Mouse (Mus musculus) midbrain, embryonic 10.5 days (tissue): Measurements from ENCODE around the gene F2rl3. TPM values are rescaled to one million over a fixed set of nuclear protein-coding genes. Genes with fewer than 3 reads are reported as not detected.
A peak's percentile ranks its signal among the peaks of the same experiment; 100 is the strongest.

Source experiments
- DNase-seq: peaks from one replicate; pipeline ENCODE4 v3.0.0-alpha.2; 2017; ENCODE audit warnings: low spot score
- H3K27ac ChIP-seq: fragments of 300-500 bp; sonication (generic); replicated peaks from 2 replicates; pipeline ENCODE4 v1.5.1; 2016; ENCODE audit warnings: mild to moderate bottlenecking
- H3K27me3 ChIP-seq: fragments of 300-500 bp; sonication (generic); 2 replicates; pipeline ENCODE4 v1.6.1; 2016; ENCODE audit warnings: low read depth, mild to moderate bottlenecking; ENCODE audit not compliant: poor library complexity, severe bottlenecking
- H3K36me3 ChIP-seq: fragments of 300-500 bp; sonication (generic); 2 replicates; pipeline ENCODE4 v1.6.1; 2016; ENCODE audit warnings: mild to moderate bottlenecking, moderate library complexity
- H3K4me1 ChIP-seq: fragments of 300-500 bp; sonication (generic); 2 replicates; pipeline ENCODE4 v1.6.1; 2016
- H3K4me3 ChIP-seq: fragments of 300-500 bp; sonication (generic); 2 replicates; pipeline ENCODE4 v1.5.1; 2016; ENCODE audit warnings: mild to moderate bottlenecking, moderate library complexity
- H3K9me3 ChIP-seq: fragments of 300-500 bp; sonication (generic); replicated peaks from 2 replicates; pipeline ENCODE4 v1.6.1; 2016; ENCODE audit warnings: mild to moderate bottlenecking
- WGBS: fragments of 180-500 bp; shearing (Covaris S2); methylation state at CpG from one replicate; pipeline ENCODE4 v1.1.7; 2016; 5-methylcytosine and 5-hydroxymethylcytosine counted together
- polyA plus RNA-seq: library from polyadenylated mRNA; unstranded; fragments of >200 nt; fragmentation: Nextera tagmentation; extraction: Ambion mirVana; gene quantifications from 2 replicates; pipeline ENCODE4 v1.2.1, GENCODE M21; 2016

The F2rl3 gene
- polyA plus RNA-seq = 1.2 and 2.4 TPM in 2 replicates

DNA sequence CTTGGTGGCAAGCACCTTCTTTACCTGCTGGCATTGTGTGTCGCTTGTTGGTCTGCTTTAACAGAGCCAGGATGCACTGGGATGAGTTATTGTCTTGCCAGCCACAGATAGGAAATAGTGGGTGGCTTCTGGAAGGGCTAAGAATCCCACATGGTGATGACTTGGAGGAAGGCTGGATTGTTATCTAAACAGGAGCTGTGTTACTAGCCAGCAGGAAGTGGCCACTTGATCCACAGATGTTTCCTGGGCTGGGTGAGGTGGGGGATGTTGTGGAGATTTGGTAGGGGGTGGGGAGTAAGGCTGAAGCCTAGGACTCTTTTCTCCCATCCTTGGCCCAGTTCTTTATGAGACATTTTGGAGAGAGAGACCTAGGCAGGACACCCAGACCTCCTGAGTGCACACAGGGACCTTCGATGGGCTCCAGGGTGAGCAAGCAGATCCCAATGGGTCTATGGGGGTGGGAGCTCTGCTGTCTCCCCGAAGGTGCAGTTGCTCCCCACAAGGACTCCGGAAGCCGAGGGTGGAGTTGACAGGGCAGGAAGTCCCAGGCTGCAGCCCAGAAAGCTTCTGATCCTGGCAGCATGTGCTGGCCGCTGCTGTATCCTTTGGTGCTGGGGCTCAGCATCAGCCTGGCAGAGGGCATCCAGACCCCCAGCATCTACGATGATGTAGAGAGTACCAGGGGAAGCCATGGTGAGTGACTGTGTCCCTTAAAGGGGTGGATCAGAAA is at the start of gene F2rl3:
Gene F2rl3, plus strand, starts transcription at position 559 of the 730 bp plus-strand sequence.
- DNase-seq = peak; percentile 11
- peaks cover 2% of the 10 kb centered on the region; the same call in 1 of the 2 replicates for H3K4me1 ChIP-seq
- H3K9me3 ChIP-seq = no peaks in the 10 kb centered on the region
- peaks cover 31% of the 10 kb centered on the region for H3K36me3 ChIP-seq
- 78% methylated on average over 7 of the region's 7 CpGs for WGBS
- H3K27me3 ChIP-seq = no peaks in the 10 kb centered on the region; the same call in 1 of the 2 replicates
- no peak within 1 kb of the TSS for H3K27ac ChIP-seq
- H3K4me3 ChIP-seq = no peak within 1 kb of the TSS

DNA sequence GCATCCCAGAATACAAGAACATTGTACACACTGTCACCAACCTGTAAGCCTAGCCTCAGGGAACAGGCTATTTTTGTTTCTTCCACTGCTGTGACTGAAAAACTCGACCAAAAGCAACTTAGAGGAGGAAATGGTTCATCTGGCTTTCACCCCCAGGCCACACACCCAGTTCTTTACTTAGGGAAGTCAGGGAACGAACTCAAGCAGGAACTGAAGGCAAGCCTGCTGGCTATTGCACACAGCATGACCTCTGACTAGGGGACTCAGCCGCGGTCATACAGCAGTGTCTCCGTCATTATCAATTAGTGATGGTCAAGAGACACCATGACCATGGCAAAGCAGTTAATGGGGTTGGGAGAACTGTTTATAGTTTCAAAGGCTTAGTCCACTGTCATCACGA is 49.1 kb upstream of the F2rl3 start:
- Histone ChIP-seq H3K4me1 (0 out of 2 replicates have a peak, but pooled peaks cover 9% of the 10 kb centered on the region), H3K36me3 (no peaks in the 10 kb centered on the region), H3K4me3 (no peak overlapping the region), H3K27me3 (no peaks in the 10 kb centered on the region), H3K27ac (no peak overlapping the region), H3K9me3 (no peaks in the 10 kb centered on the region)
- peak; percentile 16 for DNase-seq
- 57% methylated on average over 6 of the region's 6 CpGs for WGBS

DNA sequence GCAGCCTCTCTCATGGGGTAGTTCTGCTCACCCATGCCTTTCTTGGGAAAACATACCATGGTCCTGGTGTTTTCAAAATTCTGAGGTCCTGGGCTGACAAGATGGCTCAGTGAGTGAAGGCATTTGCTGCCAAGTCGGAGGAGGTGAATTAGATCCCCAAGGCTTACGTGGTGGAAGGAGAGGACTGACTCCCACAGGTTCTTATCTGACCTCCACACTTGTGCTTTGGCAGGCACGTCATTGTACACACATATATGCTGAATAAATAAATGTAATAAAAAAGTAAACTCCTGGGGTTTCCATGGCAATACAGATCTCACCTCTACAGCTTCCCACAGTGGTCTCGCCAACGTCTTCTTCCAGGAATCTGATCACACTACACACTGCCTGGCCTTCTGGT is 45.1 kb upstream of the F2rl3 start:
- Histone ChIP-seq H3K4me3 (no peak overlapping the region), H3K9me3 (no peaks in the 10 kb centered on the region), H3K4me1 (0 out of 2 replicates have a peak, but pooled peaks cover 9% of the 10 kb centered on the region), H3K36me3 (no peaks in the 10 kb centered on the region), H3K27ac (no peak overlapping the region), H3K27me3 (no peaks in the 10 kb centered on the region)
- 83% methylated on average over 5 of the region's 5 CpGs for WGBS
- DNase-seq = no peak

DNA sequence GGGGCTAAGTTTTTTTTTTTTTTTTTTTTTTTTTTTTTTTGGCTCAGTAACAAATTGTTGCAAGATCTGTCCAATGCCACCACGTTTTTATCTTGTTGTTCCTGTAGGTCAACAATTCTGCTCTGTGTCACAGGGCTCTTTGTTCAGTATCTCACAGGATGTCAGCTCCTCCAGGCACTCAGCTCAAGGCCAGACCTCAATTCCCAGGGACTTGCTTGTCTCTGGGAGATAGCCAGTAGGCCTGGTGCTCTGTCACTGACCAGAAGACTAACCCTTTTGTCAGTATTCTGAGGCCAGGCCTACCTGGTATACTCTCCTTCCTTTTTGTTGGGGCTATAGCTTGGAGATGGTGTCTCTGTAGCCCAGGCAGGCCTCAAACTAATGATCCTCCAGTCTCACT is 41.1 kb upstream of the F2rl3 start:
- Histone ChIP-seq H3K4me1 (peaks cover 12% of the 10 kb centered on the region), H3K36me3 (peaks cover 12% of the 10 kb centered on the region), H3K9me3 (no peaks in the 10 kb centered on the region), H3K27ac (no peak overlapping the region), H3K4me3 (no peak overlapping the region), H3K27me3 (no peaks in the 10 kb centered on the region)
- DNase-seq = no peak
- WGBS = 21% methylated on average over 1 of the region's 1 CpGs

DNA sequence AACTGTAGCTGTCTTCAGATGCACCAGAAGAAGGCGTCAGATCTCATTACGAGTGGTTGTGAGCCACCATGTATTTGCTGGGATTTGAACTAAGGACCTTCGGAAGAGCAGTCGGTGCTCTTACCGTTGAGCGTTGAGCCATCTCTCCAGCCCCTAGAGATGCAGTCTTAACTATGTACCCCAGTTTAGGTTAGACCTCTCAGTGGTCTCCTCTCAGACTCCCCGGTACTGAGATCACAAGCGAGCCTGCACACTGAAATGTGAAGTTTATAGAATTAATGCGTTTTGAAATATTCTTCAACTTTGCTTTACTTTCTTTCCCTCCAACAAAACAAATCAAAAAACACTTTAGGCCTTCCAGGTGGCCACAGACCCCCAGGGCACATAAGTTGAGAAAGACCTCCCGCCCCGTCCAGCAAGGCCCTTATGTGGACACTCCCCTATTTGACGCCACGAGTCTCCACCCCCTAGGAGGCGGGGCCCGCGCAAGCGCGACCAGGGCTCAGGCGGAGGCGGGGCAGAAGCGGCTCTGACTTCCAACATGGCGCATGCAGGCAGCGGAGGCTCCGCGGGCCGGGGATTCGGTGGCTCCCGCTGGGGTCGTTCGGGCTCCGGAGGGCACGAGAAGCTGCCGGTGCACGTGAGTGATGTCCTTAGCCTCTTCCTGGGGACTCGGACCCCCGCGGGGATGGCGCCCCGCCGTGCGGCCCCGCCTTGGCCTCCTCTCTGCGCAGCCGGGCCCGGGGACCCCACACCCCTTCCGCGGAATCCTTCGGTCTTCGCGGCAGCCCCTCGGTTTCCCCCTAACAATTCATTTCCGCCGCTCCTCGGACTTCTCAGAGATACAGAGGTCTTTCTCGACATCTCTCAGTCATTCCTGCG is 38.7 kb upstream of the F2rl3 start, which contains the start of gene Sin3b:
Gene Sin3b, plus strand, starts transcription at position 517 of the 882 bp plus-strand sequence.
- H3K27me3 ChIP-seq = no peaks in the 10 kb centered on the region
- WGBS = 14% methylated on average over 56 of the region's 56 CpGs
- H3K9me3 ChIP-seq = no peaks in the 10 kb centered on the region
- peak within 1 kb of the TSS; percentile 96 for H3K27ac ChIP-seq
- H3K36me3 ChIP-seq = peaks cover 37% of the 10 kb centered on the region
- H3K4me3 ChIP-seq = peak within 1 kb of the TSS; percentile 99
- peak; percentile 93 for DNase-seq
- peaks cover 12% of the 10 kb centered on the region for H3K4me1 ChIP-seq

DNA sequence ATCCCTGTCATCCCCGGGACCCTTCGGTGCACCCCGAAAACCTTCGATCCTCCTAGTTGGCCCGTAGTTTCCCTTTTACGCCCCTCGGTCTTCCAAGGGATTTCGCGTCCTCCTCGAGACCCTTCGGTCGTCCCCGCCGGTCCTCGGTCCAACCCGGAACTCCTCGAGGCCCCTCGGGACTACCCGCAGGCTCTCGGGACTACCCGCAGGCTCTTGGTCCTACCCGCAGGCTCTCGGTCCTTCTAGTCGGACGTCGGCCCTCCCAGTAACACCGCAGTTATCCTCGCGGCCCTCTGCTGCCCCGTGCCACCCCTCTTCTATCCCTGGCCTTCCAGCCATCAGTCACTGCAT is 38.1 kb upstream of the F2rl3 start:
- Histone ChIP-seq H3K27me3 (no peaks in the 10 kb centered on the region), H3K9me3 (no peaks in the 10 kb centered on the region), H3K4me1 (peaks cover 12% of the 10 kb centered on the region), H3K27ac (peak overlapping the region; percentile 96), H3K36me3 (peaks cover 43% of the 10 kb centered on the region), H3K4me3 (peak overlapping the region; percentile 99)
- DNase-seq = peak; percentile 37
- WGBS = under 1% methylated on average over 30 of the region's 30 CpGs

DNA sequence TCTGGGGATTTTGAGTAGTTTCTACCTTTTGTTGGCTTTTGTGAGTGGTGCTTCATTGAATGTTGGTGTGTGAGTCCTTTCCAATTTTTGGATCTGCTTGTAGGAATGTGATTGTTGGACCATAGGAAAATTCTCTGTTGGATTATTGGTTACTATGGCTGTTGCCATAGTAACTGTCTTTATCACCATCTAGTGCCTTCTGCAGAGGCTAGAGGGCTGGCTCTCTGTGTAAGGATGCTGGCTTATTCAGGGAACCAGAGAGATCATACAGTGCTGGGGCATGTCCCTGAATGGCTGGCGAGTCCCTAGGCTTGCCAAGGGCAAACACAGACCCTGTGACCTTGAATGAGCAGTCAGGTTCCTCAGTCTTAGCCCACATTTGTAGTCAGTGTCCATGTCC is 33.0 kb upstream of the F2rl3 start:
- Histone ChIP-seq H3K9me3 (no peaks in the 10 kb centered on the region), H3K4me1 (peaks cover 11% of the 10 kb centered on the region), H3K4me3 (no peak overlapping the region), H3K27me3 (no peaks in the 10 kb centered on the region), H3K36me3 (peaks cover 91% of the 10 kb centered on the region), H3K27ac (no peak overlapping the region)
- WGBS = 94% methylated on average over 1 of the region's 1 CpGs
- DNase-seq = no peak

DNA sequence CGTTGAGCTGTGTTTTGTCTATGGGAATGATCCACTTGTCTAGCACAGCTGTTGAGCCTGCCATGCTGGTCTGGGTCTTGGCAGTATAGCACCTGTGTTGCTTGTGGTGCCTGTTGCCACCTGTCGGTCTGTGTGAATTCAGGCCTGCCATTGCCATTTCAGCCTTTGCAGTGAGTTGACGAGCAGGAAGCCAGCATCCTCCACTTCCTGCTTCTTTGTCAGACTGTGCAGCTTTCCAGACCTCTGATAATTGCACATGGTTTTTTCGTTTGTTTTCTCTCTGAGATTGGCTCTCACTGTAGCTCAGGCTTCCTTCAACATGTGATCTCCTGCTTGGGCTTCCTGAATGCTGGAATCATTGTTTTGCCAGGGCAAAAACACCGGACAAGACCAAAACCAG is 26.7 kb upstream of the F2rl3 start:
- no peak overlapping the region for H3K27ac ChIP-seq
- no peak overlapping the region for H3K4me3 ChIP-seq
- peaks cover 99% of the 10 kb centered on the region for H3K36me3 ChIP-seq
- no peaks in the 10 kb centered on the region for H3K9me3 ChIP-seq
- no peaks in the 10 kb centered on the region for H3K27me3 ChIP-seq
- no peak for DNase-seq
- no peaks in the 10 kb centered on the region for H3K4me1 ChIP-seq
- WGBS = 87% methylated on average over 5 of the region's 5 CpGs

DNA sequence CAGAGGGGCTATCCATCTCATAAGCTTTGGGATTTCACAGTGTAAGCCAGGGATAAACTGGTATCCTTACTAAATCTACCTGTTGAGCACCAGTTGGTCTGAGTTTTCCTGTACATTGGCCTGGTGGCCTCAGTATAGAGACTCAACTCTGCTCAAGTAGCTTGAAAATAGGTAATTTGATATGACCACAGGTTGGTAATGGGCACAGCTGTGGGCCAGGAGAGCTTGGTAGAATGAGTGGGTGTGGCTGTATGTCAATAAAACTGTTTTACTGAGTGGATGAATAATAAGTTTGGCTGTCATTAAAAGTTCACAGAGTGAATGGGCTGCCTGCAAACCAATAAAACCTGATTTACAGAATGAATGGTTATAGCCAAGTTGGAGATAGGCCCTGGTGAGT is 24.8 kb upstream of the F2rl3 start:
- Histone ChIP-seq H3K4me3 (no peak overlapping the region), H3K4me1 (no peaks in the 10 kb centered on the region), H3K9me3 (no peaks in the 10 kb centered on the region), H3K36me3 (peaks cover 99% of the 10 kb centered on the region), H3K27ac (no peak overlapping the region), H3K27me3 (no peaks in the 10 kb centered on the region)
- no peak for DNase-seq

DNA sequence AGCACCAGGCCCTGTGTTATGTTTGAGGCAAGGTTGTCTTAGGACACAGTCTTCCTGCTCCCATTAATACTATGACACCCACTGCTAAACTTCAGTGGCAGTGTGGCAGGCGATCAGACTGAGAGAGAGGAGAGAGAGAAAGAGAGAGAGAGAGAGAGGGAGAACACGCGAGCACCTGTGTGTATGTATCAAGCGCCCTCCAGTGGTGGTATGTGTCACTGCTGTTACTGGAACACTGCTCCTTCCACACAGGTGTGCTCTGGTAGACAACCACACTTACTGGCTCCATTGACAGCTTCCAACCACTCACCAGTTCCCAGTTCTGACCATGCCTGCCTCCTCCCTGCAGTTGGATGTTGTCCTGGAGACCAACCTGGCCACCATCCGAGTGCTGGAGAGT is 15.6 kb upstream of the F2rl3 start:
- DNase-seq = peak; percentile 30
- peaks cover 100% of the 10 kb centered on the region for H3K36me3 ChIP-seq
- no peaks in the 10 kb centered on the region for H3K9me3 ChIP-seq
- no peaks in the 10 kb centered on the region for H3K27me3 ChIP-seq
- 58% methylated on average over 5 of the region's 5 CpGs for WGBS
- no peak overlapping the region for H3K4me3 ChIP-seq
- no peak overlapping the region for H3K27ac ChIP-seq
- no peaks in the 10 kb centered on the region for H3K4me1 ChIP-seq

DNA sequence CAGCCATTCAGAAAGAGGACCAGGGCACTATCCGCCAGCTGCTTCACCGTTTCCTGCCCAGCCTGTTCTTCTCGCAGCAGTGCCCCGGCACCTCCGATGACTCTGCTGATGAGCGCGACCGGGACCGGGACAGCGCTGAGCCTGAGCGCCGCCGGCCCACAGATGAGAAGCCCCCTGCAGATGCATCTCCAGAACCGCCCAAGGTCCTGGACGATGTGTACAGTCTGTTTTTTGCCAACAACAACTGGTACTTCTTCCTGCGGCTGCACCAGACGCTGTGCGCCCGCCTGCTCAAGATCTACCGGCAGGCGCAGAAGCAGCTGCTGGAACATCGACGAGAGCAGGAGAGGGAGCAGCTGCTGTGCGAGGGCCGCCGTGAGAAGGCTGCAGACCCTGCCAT is 11.8 kb upstream of the F2rl3 start:
- H3K4me3 ChIP-seq = no peak overlapping the region
- WGBS = 95% methylated on average over 26 of the region's 26 CpGs
- H3K36me3 ChIP-seq = peaks cover 100% of the 10 kb centered on the region
- no peak overlapping the region for H3K27ac ChIP-seq
- no peaks in the 10 kb centered on the region for H3K4me1 ChIP-seq
- no peaks in the 10 kb centered on the region for H3K9me3 ChIP-seq
- no peak for DNase-seq
- no peaks in the 10 kb centered on the region for H3K27me3 ChIP-seq

DNA sequence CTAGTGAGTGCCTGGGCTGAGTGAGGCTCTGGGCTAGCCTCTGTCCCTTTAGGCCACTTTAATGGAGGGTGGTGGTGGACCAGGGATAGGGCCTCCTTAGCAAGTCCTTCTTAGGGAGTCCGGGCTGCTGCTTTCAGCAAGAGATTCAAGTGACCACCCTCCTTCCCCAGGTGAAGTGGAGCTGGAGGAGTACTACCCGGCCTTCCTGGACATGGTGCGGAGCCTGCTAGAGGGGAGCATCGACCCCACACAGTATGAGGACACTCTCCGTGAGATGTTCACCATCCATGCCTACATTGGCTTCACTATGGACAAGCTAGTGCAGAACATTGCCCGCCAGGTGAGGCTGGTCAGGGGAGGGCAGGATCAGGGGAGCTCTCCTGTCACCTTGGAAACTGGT is 11.4 kb upstream of the F2rl3 start:
- Histone ChIP-seq H3K27me3 (no peaks in the 10 kb centered on the region), H3K9me3 (no peaks in the 10 kb centered on the region), H3K27ac (no peak overlapping the region), H3K4me1 (no peaks in the 10 kb centered on the region), H3K36me3 (peaks cover 97% of the 10 kb centered on the region), H3K4me3 (no peak overlapping the region)
- 93% methylated on average over 6 of the region's 6 CpGs for WGBS
- no peak for DNase-seq

DNA sequence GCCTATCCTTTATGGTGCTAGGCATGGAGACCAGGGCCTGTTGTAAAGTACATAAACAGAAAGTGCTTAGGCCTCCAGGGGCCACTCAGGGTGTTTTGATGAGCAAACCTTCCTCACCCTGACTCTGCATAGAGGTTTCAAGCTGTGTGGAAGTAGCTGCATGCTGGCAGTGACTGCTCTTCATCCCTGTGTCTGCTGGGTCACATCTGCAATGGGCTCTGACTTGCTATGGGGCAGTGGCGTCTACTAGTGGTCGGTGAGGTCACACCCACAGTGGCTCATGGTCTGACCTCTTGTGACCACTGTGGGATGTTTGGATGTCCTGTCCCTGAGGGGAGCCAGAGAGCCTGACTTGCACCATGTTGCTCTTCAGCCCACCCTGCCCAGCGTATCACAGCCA is 10.6 kb upstream of the F2rl3 start:
- 80% methylated on average over 3 of the region's 3 CpGs for WGBS
- H3K27me3 ChIP-seq = no peaks in the 10 kb centered on the region
- DNase-seq = peak; percentile 10
- H3K36me3 ChIP-seq = peaks cover 97% of the 10 kb centered on the region
- H3K9me3 ChIP-seq = no peaks in the 10 kb centered on the region
- no peak overlapping the region for H3K4me3 ChIP-seq
- no peaks in the 10 kb centered on the region for H3K4me1 ChIP-seq
- H3K27ac ChIP-seq = no peak overlapping the region
